17 mouse cellular contexts compared by ENCODE assay signal in genomic region chr6:41178896-41179295, GRCm38 (mm10).
A peak's percentile ranks its signal among the peaks of the same experiment; 100 is the strongest.
DNase-seq lines count a peak whose midpoint lies in the region; ATAC-seq lines count a peak whose summit lies in the region.
"Had no signal": no experiment of that assay in that cellular context is flagged by ENCODE, and none has a peak within 500 bp of the region (broad histone marks: within the 10 kb centered on the region; RNA-seq: fewer than 3 reads in every experiment).

No protein-coding gene starts in this region.

- no peak overlapping the region for H3K4me3 ChIP-seq in heart, embryonic 16.5 days (ENCODE audit: low read length)
- H3K4me3 ChIP-seq in heart, embryonic 10.5 days = no peak overlapping the region
- H3K4me3 ChIP-seq in embryonic facial prominence, embryonic 10.5 days = no peak overlapping the region
- H3K4me3 ChIP-seq: heart, embryonic 15.5 days; hindbrain, embryonic 15.5 days; liver, embryonic 13.5 days; midbrain, embryonic 12.5 days; myocyte had no signal

- H3K9ac ChIP-seq in heart, embryonic 16.5 days (ENCODE audit: low read length) = no peak overlapping the region
- H3K9ac ChIP-seq: heart, embryonic 15.5 days; hindbrain, embryonic 15.5 days; midbrain, embryonic 12.5 days had no signal

- H3K4me2 ChIP-seq in heart, embryonic 16.5 days (ENCODE audit: low read depth, low read length) = no peak overlapping the region
- H3K4me2 ChIP-seq: heart, embryonic 15.5 days; hindbrain, embryonic 15.5 days; liver, embryonic 13.5 days; midbrain, embryonic 12.5 days had no signal

- 0 out of 2 replicates have a peak, but pooled peaks have one; percentile 28 for ATAC-seq in heart, embryonic 16.5 days (replicated peaks; ENCODE audit: extremely low read depth, insufficient read depth, low FRiP score)
- 0 out of 2 replicates have a peak, but pooled peaks have one; percentile 28 for ATAC-seq in megakaryocyte, adult 5-6 weeks (ENCODE audit: poor library complexity, severe bottlenecking)

- H3K27ac ChIP-seq in heart, embryonic 16.5 days (ENCODE audit: low read length) = no peak overlapping the region
- no peak overlapping the region for H3K27ac ChIP-seq in heart, embryonic 10.5 days
- no peak overlapping the region for H3K27ac ChIP-seq in embryonic facial prominence, embryonic 10.5 days (replicated peaks)
- H3K27ac ChIP-seq: heart, embryonic 15.5 days; hindbrain, embryonic 15.5 days; liver, embryonic 13.5 days; midbrain, embryonic 12.5 days had no signal

- intact Hi-C loops in left cerebral cortex, postnatal 10 days (cut with DNase I) = no loop called here
- intact Hi-C loops in left cerebral cortex, postnatal 4 days (cut with DNase I) = no loop called here

- H3K27me3 ChIP-seq in heart, embryonic 16.5 days (ENCODE audit: control insufficient read depth, insufficient read depth, low read length) = no peaks in the 10 kb centered on the region
- no peaks in the 10 kb centered on the region for H3K27me3 ChIP-seq in heart, embryonic 10.5 days (ENCODE audit: insufficient read depth, poor library complexity, severe bottlenecking)
- no peaks in the 10 kb centered on the region for H3K27me3 ChIP-seq in embryonic facial prominence, embryonic 10.5 days (replicated peaks; ENCODE audit: low read depth, poor library complexity, severe bottlenecking)
- H3K27me3 ChIP-seq: heart, embryonic 15.5 days; hindbrain, embryonic 15.5 days; liver, embryonic 13.5 days; midbrain, embryonic 12.5 days had no signal

- no peaks in the 10 kb centered on the region for H3K9me3 ChIP-seq in heart, embryonic 16.5 days (replicated peaks; ENCODE audit: control insufficient read depth, low read length)
- H3K9me3 ChIP-seq in heart, embryonic 10.5 days = no peaks in the 10 kb centered on the region
- H3K9me3 ChIP-seq in embryonic facial prominence, embryonic 10.5 days = no peaks in the 10 kb centered on the region
- H3K9me3 ChIP-seq: heart, embryonic 15.5 days; hindbrain, embryonic 15.5 days; liver, embryonic 13.5 days; midbrain, embryonic 12.5 days had no signal

- H3K36me3 ChIP-seq in heart, embryonic 16.5 days (ENCODE audit: control insufficient read depth, insufficient read depth) = no peaks in the 10 kb centered on the region
- no peaks in the 10 kb centered on the region for H3K36me3 ChIP-seq in heart, embryonic 10.5 days
- no peaks in the 10 kb centered on the region for H3K36me3 ChIP-seq in embryonic facial prominence, embryonic 10.5 days (replicated peaks)
- H3K36me3 ChIP-seq: heart, embryonic 15.5 days; hindbrain, embryonic 15.5 days; liver, embryonic 13.5 days; midbrain, embryonic 12.5 days had no signal

- H3K4me1 ChIP-seq in heart, embryonic 16.5 days (ENCODE audit: control insufficient read depth, insufficient read depth, low read length) = no peaks in the 10 kb centered on the region
- no peaks in the 10 kb centered on the region for H3K4me1 ChIP-seq in heart, embryonic 10.5 days
- H3K4me1 ChIP-seq in embryonic facial prominence, embryonic 10.5 days = no peaks in the 10 kb centered on the region
- H3K4me1 ChIP-seq: heart, embryonic 15.5 days; hindbrain, embryonic 15.5 days; midbrain, embryonic 12.5 days had no signal

- DNase-seq in heart, embryonic 10.5 days (ENCODE audit: low spot score) = no peak
- DNase-seq in NIH3T3 (ENCODE audit: low read depth) = peak; percentile 4
- DNase-seq in thymus, postnatal 25 days = peak; percentile 54
- no peak for DNase-seq in left cerebral cortex, postnatal 10 days (ENCODE audit: extremely low spot score in 1 of 2, low spot score in 2 of 2)
- no peak for DNase-seq in left cerebral cortex, postnatal 4 days
- DNase-seq in embryonic facial prominence, embryonic 10.5 days (ENCODE audit: low spot score) = no peak
- DNase-seq: adrenal gland, adult 2 months; cerebellum, adult 9-11 months; kidney, adult 9 months; liver, embryonic 13.5 days; lung, postnatal 10 days had no signal

- whole genome bisulfite sequencing in heart, embryonic 16.5 days = 66% methylated on average over 7 of the region's 7 CpGs
- WGBS in heart, embryonic 10.5 days = 80% methylated on average over 7 of the region's 7 CpGs
- WGBS in embryonic facial prominence, embryonic 10.5 days = 90% methylated on average over 7 of the region's 7 CpGs

Comparison
In these comparisons a context has a peak if more than half of its experiments do, and no peak if none do; other contexts are left out.
1. DNase-seq: peak in NIH3T3 (single experiment) and thymus, postnatal 25 days (single experiment); none in heart, embryonic 10.5 days (single experiment), left cerebral cortex, postnatal 10 days (0 of 2), left cerebral cortex, postnatal 4 days (single experiment) and embryonic facial prominence, embryonic 10.5 days (single experiment).